Mouse (Mus musculus) heart, embryonic 10.5 days (tissue): ENCODE measurements around the gene Tex36. TPM values are rescaled to one million over a fixed set of nuclear protein-coding genes. Genes with fewer than 3 reads are reported as not detected.
A peak's percentile ranks its signal among the peaks of the same experiment; 100 is the strongest.

ENCODE experiments used
- DNase-seq: peaks from one replicate; pipeline ENCODE4 v3.0.0-alpha.2; 2017; ENCODE audit warnings: low spot score
- H3K27ac ChIP-seq: fragments of 300-500 bp; sonication (generic); 2 replicates; pipeline ENCODE4 v1.5.1; 2016; ENCODE audit warnings: mild to moderate bottlenecking
- H3K27me3 ChIP-seq: fragments of 300-500 bp; sonication (generic); 2 replicates; pipeline ENCODE4 v1.6.1; 2016; ENCODE audit warnings: mild to moderate bottlenecking; ENCODE audit not compliant: poor library complexity, insufficient read depth, severe bottlenecking
- H3K36me3 ChIP-seq: fragments of 300-500 bp; sonication (generic); 2 replicates; pipeline ENCODE4 v1.6.1; 2016; ENCODE audit warnings: mild to moderate bottlenecking, moderate library complexity
- H3K4me1 ChIP-seq: fragments of 300-500 bp; sonication (generic); 2 replicates; pipeline ENCODE4 v1.6.1; 2016; ENCODE audit warnings: mild to moderate bottlenecking
- H3K4me3 ChIP-seq: fragments of 300-500 bp; sonication (generic); 2 replicates; pipeline ENCODE4 v1.5.1; 2016; ENCODE audit warnings: mild to moderate bottlenecking, moderate library complexity
- H3K9me3 ChIP-seq: fragments of 300-500 bp; sonication (generic); 2 replicates; pipeline ENCODE4 v1.6.1; 2016; ENCODE audit warnings: mild to moderate bottlenecking, moderate library complexity
- WGBS: fragments of 180-500 bp; shearing (Covaris S2); methylation state at CpG from one replicate; pipeline ENCODE4 v1.1.7; 2016; 5-methylcytosine and 5-hydroxymethylcytosine counted together
- polyA plus RNA-seq: library from polyadenylated mRNA; unstranded; fragments of >200 nt; fragmentation: Nextera tagmentation; extraction: Ambion mirVana; gene quantifications from 2 replicates; pipeline ENCODE4 v1.2.1, GENCODE M21; 2016

The Tex36 gene
- polyA plus RNA-seq, 1 experiment from 2014 or later = not detected

- Histone ChIP-seq H3K36me3 (no peaks in the 10 kb centered on the region), H3K4me3 (no peak overlapping the region)
- WGBS = 91% methylated on average over 4 of the region's 4 CpGs
Observed at GRCm38 (mm10) chr7:133543131-133543530, 58.8 kb downstream of the Tex36 start.

GRCm38 (mm10) chr7:133537366-133537765, 64.6 kb downstream of the Tex36 start:
- no peak overlapping the region for H3K27ac ChIP-seq
- 74% methylated on average over 4 of the region's 4 CpGs for WGBS
- no peaks in the 10 kb centered on the region for H3K9me3 ChIP-seq
- H3K4me3 ChIP-seq = no peak overlapping the region
- H3K27me3 ChIP-seq = no peaks in the 10 kb centered on the region
- H3K36me3 ChIP-seq = no peaks in the 10 kb centered on the region
- H3K4me1 ChIP-seq = no peaks in the 10 kb centered on the region
- no peak for DNase-seq

More at GRCm38 (mm10) chr7:133543131-133543530, 58.8 kb downstream of the Tex36 start:
- Histone ChIP-seq H3K27me3 (no peaks in the 10 kb centered on the region), H3K27ac (no peak overlapping the region), H3K4me1 (no peaks in the 10 kb centered on the region), H3K9me3 (no peaks in the 10 kb centered on the region)
- DNase-seq = peak; percentile 47

Other genes starting within 250 kb of the Tex36 start
- gene Edrf1, start 35.4 kb upstream of the Tex36 start, polyA plus RNA-seq = 15.4 and 15.5 TPM in 2 replicates
- not detected in 2 replicates for gene Mmp21, start 77.9 kb upstream of the Tex36 start, polyA plus RNA-seq
- 113 and 162 TPM in 2 replicates for gene Bccip, start 107.2 kb upstream of the Tex36 start, polyA plus RNA-seq
- 52.1 and 52.2 TPM in 2 replicates for gene Uros, start 107.9 kb upstream of the Tex36 start, polyA plus RNA-seq
- gene Fank1, start 174.7 kb upstream of the Tex36 start, polyA plus RNA-seq = 0.30 TPM in 1 of 2 replicates, not detected in the other
- 25.7 and 33.6 TPM in 2 replicates for gene Dhx32, start 180.6 kb upstream of the Tex36 start, polyA plus RNA-seq